Mouse (Mus musculus): ENCODE data around the gene Dnase2b.

The Dnase2b gene

GRCm38 (mm10) chr3:146616533-146617283, 1.3 kb upstream of the Dnase2b start:
- no peak for DNase-seq (ENCODE audit: low spot score in 2 of 2)

DNA sequence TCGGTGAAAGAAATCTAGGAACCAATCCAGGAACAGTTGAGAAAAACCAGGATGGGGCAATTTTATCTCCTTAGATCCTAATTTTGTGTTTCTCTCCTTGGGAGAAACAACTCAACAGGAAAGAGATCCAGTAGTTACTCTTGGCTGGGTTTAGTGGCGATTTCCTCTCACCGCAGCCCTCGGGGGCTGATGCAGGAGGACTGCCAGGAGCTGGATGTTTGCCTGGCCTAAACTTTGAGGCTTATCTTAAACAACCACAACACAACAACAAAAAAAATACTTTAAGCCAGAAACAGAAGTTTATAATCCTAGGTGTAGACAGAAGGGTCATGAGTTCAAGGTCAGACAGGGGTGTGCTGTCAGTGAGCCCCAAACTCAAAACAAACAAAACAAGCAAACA, 3.6 kb downstream of the Dnase2b start:
- no peak for DNase-seq (ENCODE audit: low spot score in 2 of 2)

- no peak for DNase-seq (ENCODE audit: low spot score in 2 of 2)
Measured at GRCm38 (mm10) chr3:146611261-146611660, 4.1 kb downstream of the Dnase2b start.

DNA sequence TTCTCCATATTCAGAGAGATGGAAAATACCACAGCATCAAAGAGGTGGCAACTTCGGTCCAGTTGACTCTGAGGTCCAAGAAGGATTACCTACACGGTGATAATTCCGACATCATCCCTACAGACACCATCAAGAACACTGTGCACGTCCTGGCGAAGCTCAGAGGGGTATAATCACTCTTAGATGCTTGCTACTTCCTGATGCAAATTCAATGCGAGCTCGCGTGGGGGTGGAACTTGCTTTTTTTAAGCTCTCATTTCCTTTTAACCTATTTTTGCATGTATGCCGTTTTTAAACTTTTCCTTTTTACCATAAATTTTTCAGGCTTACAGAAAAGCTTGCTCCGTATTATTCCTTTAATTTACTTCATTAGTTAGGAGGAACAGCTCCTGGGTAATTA, 5.1 kb downstream of the Dnase2b start:
- DNase-seq (ENCODE audit: low spot score in 2 of 2): no peak

GRCm38 (mm10) chr3:146607368-146607767, 8.0 kb downstream of the Dnase2b start:
- no peak for DNase-seq (ENCODE audit: low spot score in 2 of 2)

GRCm38 (mm10) chr3:146604647-146605046, 10.7 kb downstream of the Dnase2b start:
- no peak for DNase-seq (ENCODE audit: low spot score in 2 of 2)

DNA sequence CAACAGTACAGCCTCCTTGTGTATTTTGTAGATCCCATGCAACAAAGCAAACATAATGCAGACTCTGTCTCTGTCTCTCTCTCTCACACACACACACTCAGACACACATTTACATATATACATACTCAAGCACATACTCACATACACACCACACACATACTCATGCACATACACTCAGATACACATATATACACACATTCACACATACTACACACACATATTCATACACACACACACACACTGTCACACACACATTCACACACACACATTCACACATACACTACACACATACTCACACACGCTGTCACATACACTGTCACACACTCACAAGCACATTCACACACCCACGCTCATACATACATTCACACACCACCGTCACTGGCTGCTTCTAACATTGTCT, 12.9 kb downstream of the Dnase2b start:
- no peak for DNase-seq (ENCODE audit: low spot score in 2 of 2)

DNA sequence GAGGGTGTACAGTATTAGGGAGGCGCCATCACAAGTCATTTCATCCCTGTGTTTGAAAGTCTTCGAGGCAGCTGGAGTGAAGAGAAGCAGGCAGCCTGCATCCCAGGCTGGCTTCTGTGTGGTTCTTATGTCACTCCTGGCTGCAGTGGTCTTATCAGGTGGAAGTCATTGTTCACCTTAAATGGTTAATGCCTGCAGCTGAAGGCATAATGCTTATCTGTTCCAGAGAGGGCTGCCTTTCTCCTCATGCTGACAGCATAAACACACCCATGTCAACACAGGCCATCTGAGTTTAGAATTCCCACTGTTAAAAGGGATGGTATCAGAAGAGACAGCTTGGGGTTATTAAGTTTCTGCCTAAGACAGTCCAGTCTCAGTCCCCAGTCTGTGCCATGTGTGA, 14.2 kb downstream of the Dnase2b start:
- no peak for DNase-seq (ENCODE audit: low spot score in 2 of 2)

- no peak for DNase-seq (ENCODE audit: low spot score in 2 of 2)
Measured at GRCm38 (mm10) chr3:146599198-146599900, 16.0 kb downstream of the Dnase2b start.

- DNase-seq (ENCODE audit: low spot score in 2 of 2): no peak
Measured at GRCm38 (mm10) chr3:146598411-146598810, 17.0 kb downstream of the Dnase2b start.

- no peak for DNase-seq (ENCODE audit: low spot score in 2 of 2)
Measured at GRCm38 (mm10) chr3:146596864-146597263, 18.5 kb downstream of the Dnase2b start.

GRCm38 (mm10) chr3:146596387-146596786, 19.0 kb downstream of the Dnase2b start:
- DNase-seq (ENCODE audit: low spot score in 2 of 2): no peak

DNA sequence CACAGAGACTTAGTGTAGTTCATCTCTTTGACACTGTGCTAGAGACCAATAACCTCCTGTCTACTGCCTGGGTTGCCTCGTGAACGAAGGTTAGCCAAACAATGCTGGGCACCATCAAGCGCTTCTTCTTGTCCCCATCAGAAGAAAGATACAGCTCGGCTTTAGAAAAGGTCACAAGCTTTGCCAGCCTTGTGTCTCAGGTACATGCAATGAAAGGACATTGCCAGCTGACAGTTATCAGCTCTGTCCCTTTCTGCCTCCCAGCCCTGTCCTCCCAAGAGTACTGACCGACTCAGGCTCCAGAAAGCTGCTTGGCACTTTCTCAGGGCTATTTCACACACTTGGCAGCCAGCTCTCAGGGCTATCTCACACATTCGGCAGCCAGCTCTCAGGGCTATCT, 20.0 kb downstream of the Dnase2b start:
- DNase-seq (ENCODE audit: low spot score in 2 of 2): no peak

GRCm38 (mm10) chr3:146591601-146592000, 23.8 kb downstream of the Dnase2b start:
- DNase-seq (ENCODE audit: low spot score in 2 of 2): no peak

GRCm38 (mm10) chr3:146591159-146591558, 24.2 kb downstream of the Dnase2b start:
- DNase-seq (ENCODE audit: low spot score in 2 of 2): no peak

DNA sequence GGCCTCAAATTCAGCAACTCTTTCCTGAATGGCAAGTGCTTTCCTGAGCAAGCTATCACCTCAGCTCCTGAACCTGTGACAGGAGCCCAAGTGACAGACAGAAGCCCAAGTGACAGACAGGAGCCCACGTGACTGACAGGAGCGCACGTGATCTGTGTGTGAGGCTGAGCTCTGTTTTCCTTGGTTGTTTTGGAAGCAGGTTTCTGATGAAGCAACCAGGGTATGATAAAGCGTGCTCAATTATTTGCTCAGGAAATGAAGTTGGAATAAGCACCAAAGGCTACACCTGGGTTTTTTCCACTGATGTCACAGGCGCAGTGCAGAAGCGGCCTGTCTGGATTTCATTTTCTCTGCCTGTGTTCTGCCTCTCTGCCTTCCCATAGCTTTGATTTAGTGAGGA, 25.9 kb downstream of the Dnase2b start:
- no peak for DNase-seq (ENCODE audit: low spot score in 2 of 2)

DNA sequence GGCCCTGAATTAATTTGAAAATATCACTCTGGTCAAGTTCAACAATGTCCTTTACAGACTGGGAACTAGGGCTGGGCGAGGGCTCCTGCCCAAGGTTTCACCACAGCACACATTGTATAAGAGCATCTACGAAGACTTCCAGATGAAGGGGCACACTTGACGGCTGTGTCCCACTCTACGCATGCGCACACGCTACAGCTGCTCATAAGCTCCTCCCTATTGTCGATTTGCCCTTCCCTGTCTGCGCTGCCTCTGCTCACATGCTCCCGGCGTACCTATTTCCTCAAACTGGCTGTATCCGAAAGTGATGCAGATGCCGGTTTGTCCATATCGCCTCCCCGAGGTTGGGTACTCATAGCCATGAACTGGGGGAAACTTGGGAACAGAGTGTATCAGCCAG, 28.8 kb downstream of the Dnase2b start:
- DNase-seq (ENCODE audit: low spot score in 2 of 2): no peak

- no peak for DNase-seq (ENCODE audit: low spot score in 2 of 2)
Measured at GRCm38 (mm10) chr3:146583908-146584307, 31.5 kb downstream of the Dnase2b start.

GRCm38 (mm10) chr3:146583478-146583877, 31.9 kb downstream of the Dnase2b start:
- no peak for DNase-seq (ENCODE audit: low spot score in 2 of 2)

DNA sequence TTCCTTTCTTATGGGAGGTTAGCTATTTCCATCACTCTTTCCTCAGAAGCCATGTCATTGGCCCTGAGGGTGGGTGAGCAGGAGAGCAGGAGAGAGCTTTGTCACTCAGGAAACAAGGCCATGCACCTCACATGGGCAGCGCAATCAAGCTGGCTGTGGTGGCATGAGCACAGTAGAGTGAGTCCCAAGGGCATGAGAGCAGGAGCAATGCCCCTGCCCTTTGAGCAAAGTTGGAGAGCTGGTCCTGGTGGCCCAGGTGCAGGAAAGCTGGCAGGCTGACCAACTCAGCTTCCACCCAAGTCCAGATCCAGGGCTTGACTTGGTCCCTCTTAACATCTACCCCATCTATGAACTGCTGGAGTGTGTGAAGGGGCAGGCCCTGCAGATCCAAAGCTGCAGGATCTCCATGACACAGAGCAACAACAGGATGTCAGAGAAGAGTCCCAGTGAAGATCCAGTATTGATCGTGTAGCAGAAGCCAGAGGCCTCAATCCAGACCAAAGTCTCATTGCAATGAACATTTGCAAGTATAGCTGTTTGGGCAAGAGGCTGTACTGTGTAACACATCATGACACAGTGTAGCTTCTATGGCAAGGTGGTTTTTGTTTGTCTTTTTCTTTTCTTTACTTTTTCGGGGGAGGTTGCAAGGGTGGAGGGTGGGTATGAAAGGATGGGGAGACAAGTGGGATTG, 35.2 kb downstream of the Dnase2b start:
- DNase-seq (ENCODE audit: low spot score in 2 of 2): no peak

DNA sequence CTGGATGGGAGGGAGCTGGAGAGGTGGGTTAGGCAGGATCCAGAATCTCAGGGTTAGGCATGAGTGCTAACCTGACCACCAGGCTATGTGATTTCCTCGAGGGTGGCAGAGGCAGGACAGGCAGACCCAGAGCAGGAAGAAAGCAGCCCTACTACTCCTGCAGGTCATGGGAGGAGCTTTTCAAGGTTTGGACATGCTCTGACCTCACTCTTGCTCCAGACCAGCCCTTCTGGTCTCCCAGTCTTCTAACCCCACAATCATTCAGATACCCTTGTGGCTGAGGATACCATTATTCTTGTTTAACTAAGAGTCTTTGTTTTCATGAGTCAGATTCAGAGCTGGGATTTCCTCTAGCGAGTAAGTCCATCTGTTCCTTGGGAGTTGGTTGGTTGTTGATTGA, 37.8 kb downstream of the Dnase2b start:
- DNase-seq (ENCODE audit: low spot score in 2 of 2): no peak

DNA sequence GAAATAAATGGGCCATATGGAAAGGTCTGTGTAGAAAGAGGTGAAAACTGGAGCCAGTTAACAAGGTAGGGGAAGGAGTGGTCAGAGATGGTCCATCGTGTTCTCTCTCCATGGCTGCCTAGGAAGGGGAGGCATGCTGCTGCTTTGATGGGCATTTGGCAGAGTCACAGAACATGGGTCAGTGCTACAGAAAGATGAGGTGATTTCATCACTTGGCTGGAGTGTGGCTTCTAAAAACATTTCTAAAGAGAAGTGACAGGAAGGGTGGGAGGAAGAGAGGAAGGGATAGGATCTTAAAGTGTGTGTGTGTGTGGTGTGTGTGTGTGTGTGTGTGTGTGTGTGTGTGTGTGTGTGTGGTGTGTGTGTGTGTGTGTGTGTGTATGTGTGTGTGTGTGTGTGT, 44.1 kb downstream of the Dnase2b start:
- DNase-seq (ENCODE audit: low spot score in 2 of 2): no peak

DNA sequence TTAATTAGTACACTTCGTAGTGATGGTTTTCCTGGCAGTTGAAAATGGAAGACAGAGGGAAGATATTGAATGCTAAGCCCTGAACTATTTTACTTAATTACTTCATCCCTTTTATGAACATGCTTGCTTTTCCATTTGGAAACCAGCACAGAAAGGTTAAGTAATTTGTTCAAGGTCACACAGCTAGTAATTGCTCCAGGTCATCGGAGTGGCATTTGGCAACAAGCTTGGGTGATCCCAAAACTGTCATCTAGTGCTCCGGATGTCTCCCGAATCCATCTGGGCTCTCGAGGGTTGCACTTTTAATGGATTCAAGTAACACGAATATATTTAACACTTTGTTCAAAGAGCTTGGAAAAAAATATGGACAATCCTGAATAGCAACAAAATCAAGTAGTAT, 44.5 kb downstream of the Dnase2b start:
- no peak for DNase-seq (ENCODE audit: low spot score in 2 of 2)

Measured in urinary bladder, postnatal 36 days (tissue).